Mouse (Mus musculus) hematopoietic stem cell, adult 5-6 weeks (primary cell): ENCODE measurements around the gene Ace3. TPM values are rescaled to one million over a fixed set of nuclear protein-coding genes. Genes with fewer than 3 reads are reported as not detected.
A peak's percentile ranks its signal among the peaks of the same experiment; 100 is the strongest.
"Not testable (repeated sequence)": the region's sequence is repeated elsewhere in the genome, so short reads cannot be mapped to it uniquely, and the experiment has no call there.

Experiments
- ATAC-seq, 2 experiments: fragments of 125-278 bp in 1 of 2; replicated peaks in 1 of 2; 2 replicates each; pipeline ENCODE4 v1.8.0; 2016 to 2017; ENCODE audit warnings: inconsistent platforms in 2 of 2, mild to moderate bottlenecking in 2 of 2, moderate number of reproducible peaks in 2 of 2, low read depth in 1 of 2, moderate TSS enrichment in 1 of 2; ENCODE audit not compliant: low FRiP score in 2 of 2, poor library complexity in 2 of 2, severe bottlenecking in 2 of 2, insufficient read depth in 1 of 2, low TSS enrichment in 1 of 2
- total RNA-seq: library from RNA; stranded (forward); fragments of 172-1452, 232-1000 nt; gene quantifications from 2 replicates; pipeline ENCODE4 v1.2.3, GENCODE M21; 2017

The Ace3 gene
- total RNA-seq, 1 experiment from 2014 or later: not detected

- no peak for ATAC-seq
Observed at GRCm38 (mm10) chr11:106025774-106026173, 31.3 kb downstream of the Ace3 start.

- peak; percentile 62 to 75 for ATAC-seq
Observed at GRCm38 (mm10) chr11:106026465-106027151, 32.1 kb downstream of the Ace3 start.

- peak in 1 of 2 experiments; percentile 12; a peak in 1 of 4 replicates for ATAC-seq
Observed at GRCm38 (mm10) chr11:106027607-106028006, 33.1 kb downstream of the Ace3 start.

- not testable (repeated sequence) for ATAC-seq
Observed at GRCm38 (mm10) chr11:106032074-106032473, 37.6 kb downstream of the Ace3 start.

GRCm38 (mm10) chr11:106033491-106033919, 39.0 kb downstream of the Ace3 start:
- ATAC-seq: peak in 1 of 2 experiments; percentile 30; a peak in 1 of 4 replicates

GRCm38 (mm10) chr11:106034986-106035385, 40.5 kb downstream of the Ace3 start:
- ATAC-seq: no peak

- peak; percentile 97 to 98 for ATAC-seq
Observed at GRCm38 (mm10) chr11:106036548-106037417, 42.3 kb downstream of the Ace3 start, which contains the start of gene Dcaf7. TSS of gene Dcaf7 (plus strand) at chr11:106036872.

GRCm38 (mm10) chr11:106037418-106037751, 42.9 kb downstream of the Ace3 start:
- peak in 1 of 2 experiments; percentile 36; a peak in 2 of 4 replicates for ATAC-seq

GRCm38 (mm10) chr11:106044349-106044748, 49.9 kb downstream of the Ace3 start:
- no peak for ATAC-seq

- ATAC-seq: no peak
Observed at GRCm38 (mm10) chr11:106045256-106045655, 50.8 kb downstream of the Ace3 start.

- ATAC-seq: no peak
Observed at GRCm38 (mm10) chr11:106045780-106046179, 51.3 kb downstream of the Ace3 start.

- ATAC-seq: no peak
Observed at GRCm38 (mm10) chr11:106046584-106046983, 52.1 kb downstream of the Ace3 start.

- ATAC-seq: no peak
Observed at GRCm38 (mm10) chr11:106053921-106054320, 59.4 kb downstream of the Ace3 start.

- ATAC-seq: no peak
Observed at GRCm38 (mm10) chr11:106054600-106054999, 60.1 kb downstream of the Ace3 start.

Other genes with a start within 250 kb of the Ace3 start
- 1.2 and 2.2 TPM in 2 replicates for gene Cyb561, start 41.3 kb upstream of the Ace3 start, total RNA-seq
- 0.20 and 0.56 TPM in 2 replicates for gene Ace, start 26.7 kb upstream of the Ace3 start, total RNA-seq
- gene Kcnh6, start 13.4 kb downstream of the Ace3 start, total RNA-seq: 0.50 TPM in 1 of 2 replicates, not detected in the other
- gene Dcaf7, start 42.2 kb downstream of the Ace3 start, total RNA-seq: 51.7 and 67.6 TPM in 2 replicates
- 10.2 and 12.8 TPM in 2 replicates for gene Taco1, start 71.4 kb downstream of the Ace3 start, total RNA-seq
- gene Map3k3, start 89.9 kb downstream of the Ace3 start, total RNA-seq: 37.0 and 42.3 TPM in 2 replicates
- gene Gm10840, start 166.2 kb downstream of the Ace3 start, total RNA-seq: 13.6 TPM in 1 of 2 replicates, not detected in the other
- 39.7 and 57.2 TPM in 2 replicates for gene Limd2, start 166.2 kb downstream of the Ace3 start, total RNA-seq
- gene Strada, start 207.5 kb downstream of the Ace3 start, total RNA-seq: 18.2 and 21.7 TPM in 2 replicates
- gene Ccdc47, start 221.7 kb downstream of the Ace3 start, total RNA-seq: 186 and 253 TPM in 2 replicates
- gene Ddx42, start 222.3 kb downstream of the Ace3 start, total RNA-seq: 106 and 108 TPM in 2 replicates